Mouse (Mus musculus) lung, embryonic 14.5 days (tissue): Measurements from ENCODE around the gene Qk. TPM values are rescaled to one million over a fixed set of nuclear protein-coding genes. Genes with fewer than 3 reads are reported as not detected.

Experiments
- ATAC-seq: fragments of 200-750 bp; cut with Nextera tagmentation; 2 replicates; pipeline ENCODE4 v1.8.0; 2017; ENCODE audit warnings: mild to moderate bottlenecking, moderate TSS enrichment, moderate library complexity; ENCODE audit not compliant: insufficient read depth
- DNase-seq: peaks from one replicate; pipeline ENCODE4 v3.0.0-alpha.2; 2015
- H3K27ac ChIP-seq: fragments of 300-500 bp; sonication (generic); 2 replicates; pipeline ENCODE4 v1.5.1; 2014; ENCODE audit warnings: low read depth, mild to moderate bottlenecking, moderate library complexity
- H3K27me3 ChIP-seq: fragments of 300-500 bp; sonication (generic); 2 replicates; pipeline ENCODE4 v1.6.1; 2014; ENCODE audit warnings: low read length, control low read depth; ENCODE audit not compliant: insufficient read depth
- H3K36me3 ChIP-seq: fragments of 300-500 bp; sonication (generic); 2 replicates; pipeline ENCODE4 v1.6.1; 2014; ENCODE audit warnings: control low read depth; ENCODE audit not compliant: insufficient read depth
- H3K4me1 ChIP-seq: fragments of 300-500 bp; sonication (generic); 2 replicates; pipeline ENCODE4 v1.6.1; 2014; ENCODE audit warnings: antibody characterized with exemption, control low read depth; ENCODE audit not compliant: insufficient read depth
- H3K4me2 ChIP-seq: fragments of 300-500 bp; sonication (generic); 2 replicates; pipeline ENCODE4 v1.6.1; 2014; ENCODE audit warnings: mild to moderate bottlenecking
- H3K4me3 ChIP-seq: fragments of 300-500 bp; sonication (generic); 2 replicates; pipeline ENCODE4 v1.5.1; 2014; ENCODE audit warnings: low read depth, low read length
- H3K9ac ChIP-seq: fragments of 300-500 bp; sonication (generic); 2 replicates; pipeline ENCODE4 v1.6.1; 2014
- H3K9me3 ChIP-seq: fragments of 300-500 bp; sonication (generic); 2 replicates; pipeline ENCODE4 v1.6.1; 2016; ENCODE audit warnings: low read depth, low read length, control low read depth
- CTCF ChIP-seq: IDR thresholded peaks from 2 replicates; pipeline ENCODE4 v1.5.1; 2016; ENCODE audit warnings: antibody characterized with exemption, low read depth
- WGBS: fragments of 180-500 bp; shearing (Covaris S2); extraction: QIAGEN DNeasy Blood & Tissue Kit; methylation state at CpG from one replicate; pipeline ENCODE4 v1.1.7; 2014; 5-methylcytosine and 5-hydroxymethylcytosine counted together
- polyA plus RNA-seq: library from polyadenylated mRNA; unstranded; fragments of >200 nt; fragmentation: Nextera tagmentation; extraction: Ambion mirVana; gene quantifications from 2 replicates; pipeline ENCODE4 v1.2.1, GENCODE M21; 2014

Qk gene
- polyA plus RNA-seq, 1 experiment from 2014 or later = 49.7 TPM

GRCm38 (mm10) chr17:10304001-10304400 is 15.7 kb downstream of the Qk start:
- Histone ChIP-seq H3K36me3 (no peaks in the 10 kb centered on the region), H3K4me2 (no peak overlapping the region), H3K27me3 (no peaks in the 10 kb centered on the region), H3K9ac (no peak overlapping the region), H3K4me3 (no peak overlapping the region), H3K9me3 (no peaks in the 10 kb centered on the region), H3K27ac (no peak overlapping the region), H3K4me1 (peaks cover 8% of the 10 kb centered on the region; the same call in 1 of the 2 replicates)
- DNase-seq (no peak), ATAC-seq (no peak)
- TF ChIP-seq CTCF = no peak

- H3K4me3 ChIP-seq = no peak overlapping the region
- 0 out of 2 replicates have a peak overlapping the region, but pooled peaks have one; percentile 16 for H3K4me2 ChIP-seq
- no peak overlapping the region for H3K9ac ChIP-seq
- no peaks in the 10 kb centered on the region for H3K9me3 ChIP-seq
- no peak for TF ChIP-seq CTCF
- no peaks in the 10 kb centered on the region for H3K36me3 ChIP-seq
- peak; percentile 77 for DNase-seq
- 46% methylated on average over 4 of the region's 4 CpGs for WGBS
- ATAC-seq = no peak
- no peak overlapping the region for H3K27ac ChIP-seq
- H3K4me1 ChIP-seq = peaks cover 8% of the 10 kb centered on the region; the same call in 1 of the 2 replicates
- H3K27me3 ChIP-seq = no peaks in the 10 kb centered on the region
Measured at GRCm38 (mm10) chr17:10300968-10301795, 18.5 kb downstream of the Qk start.

GRCm38 (mm10) chr17:10299396-10299795 is 20.3 kb downstream of the Qk start:
- 68% methylated on average over 1 of the region's 1 CpGs for WGBS
- ATAC-seq (no peak), DNase-seq (no peak)
- H3K36me3 ChIP-seq = no peaks in the 10 kb centered on the region
- H3K9ac ChIP-seq = no peak overlapping the region
- H3K9me3 ChIP-seq = no peaks in the 10 kb centered on the region
- H3K27me3 ChIP-seq = no peaks in the 10 kb centered on the region
- H3K4me1 ChIP-seq = peaks cover 8% of the 10 kb centered on the region; the same call in 1 of the 2 replicates
- H3K4me3 ChIP-seq = no peak overlapping the region
- H3K4me2 ChIP-seq = no peak overlapping the region
- no peak for TF ChIP-seq CTCF
- no peak overlapping the region for H3K27ac ChIP-seq

GRCm38 (mm10) chr17:10292520-10292919 is 27.1 kb downstream of the Qk start:
- no peak for ATAC-seq

GRCm38 (mm10) chr17:10284772-10285171 is 34.9 kb downstream of the Qk start:
- H3K27ac ChIP-seq = no peak overlapping the region
- H3K9me3 ChIP-seq = no peaks in the 10 kb centered on the region
- no peaks in the 10 kb centered on the region for H3K27me3 ChIP-seq
- H3K4me1 ChIP-seq = no peaks in the 10 kb centered on the region
- ATAC-seq = no peak
- 73% methylated on average over 2 of the region's 2 CpGs for WGBS
- peaks cover 4% of the 10 kb centered on the region; the same call in 1 of the 2 replicates for H3K36me3 ChIP-seq
- no peak overlapping the region for H3K4me3 ChIP-seq
- no peak overlapping the region for H3K9ac ChIP-seq
- TF ChIP-seq CTCF = no peak
- no peak overlapping the region for H3K4me2 ChIP-seq
- DNase-seq = no peak

More at GRCm38 (mm10) chr17:10292520-10292919, 27.1 kb downstream of the Qk start:
- DNase-seq = no peak
- Histone ChIP-seq H3K9me3 (no peaks in the 10 kb centered on the region), H3K4me2 (no peak overlapping the region), H3K9ac (no peak overlapping the region), H3K4me1 (peaks cover 5% of the 10 kb centered on the region; the same call in 1 of the 2 replicates), H3K4me3 (no peak overlapping the region), H3K36me3 (no peaks in the 10 kb centered on the region), H3K27me3 (no peaks in the 10 kb centered on the region), H3K27ac (no peak overlapping the region)
- 48% methylated on average over 2 of the region's 2 CpGs for WGBS
- no peak for TF ChIP-seq CTCF

GRCm38 (mm10) chr17:10279532-10279931 is 40.1 kb downstream of the Qk start:
- TF ChIP-seq CTCF = peak; percentile 19; the same call in 1 of the 2 replicates
- Histone ChIP-seq H3K27ac (no peak overlapping the region), H3K4me2 (no peak overlapping the region), H3K27me3 (no peaks in the 10 kb centered on the region), H3K4me3 (no peak overlapping the region), H3K36me3 (peaks cover 18% of the 10 kb centered on the region), H3K9ac (no peak overlapping the region), H3K9me3 (no peaks in the 10 kb centered on the region), H3K4me1 (no peaks in the 10 kb centered on the region)
- 92% methylated on average over 2 of the region's 2 CpGs for WGBS
- DNase-seq (no peak), ATAC-seq (no peak)

- H3K27me3 ChIP-seq = no peaks in the 10 kb centered on the region
- 66% methylated on average over 3 of the region's 3 CpGs for WGBS
- ATAC-seq = no peak
Measured at GRCm38 (mm10) chr17:10269518-10269917, 50.1 kb downstream of the Qk start.

More at GRCm38 (mm10) chr17:10269518-10269917, 50.1 kb downstream of the Qk start:
- Histone ChIP-seq H3K4me1 (no peaks in the 10 kb centered on the region), H3K9me3 (no peaks in the 10 kb centered on the region), H3K27ac (no peak overlapping the region), H3K36me3 (peaks cover 13% of the 10 kb centered on the region; the same call in 1 of the 2 replicates), H3K4me2 (no peak overlapping the region), H3K9ac (no peak overlapping the region), H3K4me3 (no peak overlapping the region)
- no peak for TF ChIP-seq CTCF
- no peak for DNase-seq
